In genomic region chr2:170307589-170308021, GRCm38 (mm10) we compare ENCODE assay signal across 9 mouse cellular contexts.
DNase-seq lines count a peak whose midpoint lies in the region; ATAC-seq lines count a peak whose summit lies in the region.
"Had no signal": no experiment of that assay in that cellular context is flagged by ENCODE, and none has a peak within 500 bp of the region (broad histone marks: within the 10 kb centered on the region; RNA-seq: fewer than 3 reads in every experiment).

No protein-coding gene starts in this region.

- H3K9me3 ChIP-seq in midbrain, embryonic 12.5 days, result no peaks in the 10 kb centered on the region
- H3K9me3 ChIP-seq in midbrain, embryonic 11.5 days (ENCODE audit: control insufficient read depth, low read length), result no peaks in the 10 kb centered on the region
- H3K9me3 ChIP-seq in embryonic facial prominence, embryonic 15.5 days (replicated peaks), result no peaks in the 10 kb centered on the region
- 0 out of 2 replicates have a peak, but pooled peaks cover 2% of the 10 kb centered on the region for H3K9me3 ChIP-seq in stomach, embryonic 16.5 days (replicated peaks; ENCODE audit: control insufficient read depth, low read length)

- peak overlapping the region; percentile 15; the same call in 1 of the 2 replicates for H3K27ac ChIP-seq in midbrain, embryonic 12.5 days (replicated peaks)
- no peak overlapping the region for H3K27ac ChIP-seq in midbrain, embryonic 11.5 days (ENCODE audit: low read depth, low read length)
- peak overlapping the region; percentile 81 for H3K27ac ChIP-seq in embryonic facial prominence, embryonic 15.5 days (replicated peaks)
- peak overlapping the region; percentile 68; the same call in 1 of the 2 replicates for H3K27ac ChIP-seq in stomach, embryonic 16.5 days (ENCODE audit: low read length)
- H3K27ac ChIP-seq: macrophage had no signal

- peak; percentile 47; the same call in 1 of the 2 replicates for ATAC-seq in midbrain, embryonic 12.5 days (ENCODE audit: low FRiP score, low read depth)
- ATAC-seq in midbrain, embryonic 11.5 days (ENCODE audit: low FRiP score), result no peak
- ATAC-seq in embryonic facial prominence, embryonic 15.5 days (ENCODE audit: insufficient number of reproducible peaks, low FRiP score, low TSS enrichment, low read depth), result no peak; the same call in 1 of the 2 replicates
- no peak for ATAC-seq in stomach, embryonic 16.5 days (ENCODE audit: insufficient read depth, low FRiP score)

- no peak for DNase-seq in midbrain, embryonic 11.5 days (ENCODE audit: low spot score, missing footprints)
- peak; percentile 31 for DNase-seq in induced T-regulatory cell, adult 2 months (ENCODE audit: low read depth)
- no peak for DNase-seq in frontal cortex, postnatal 36 days (ENCODE audit: low spot score in 2 of 2)
- no peak for DNase-seq in right cerebral cortex, postnatal 25 days
- DNase-seq in spleen, adult 18-20 months, result no peak

- peaks cover 13% of the 10 kb centered on the region for H3K4me1 ChIP-seq in midbrain, embryonic 12.5 days
- H3K4me1 ChIP-seq in midbrain, embryonic 11.5 days (ENCODE audit: control insufficient read depth, insufficient read depth, low read length), result no peaks in the 10 kb centered on the region
- H3K4me1 ChIP-seq in embryonic facial prominence, embryonic 15.5 days, result peaks cover 21% of the 10 kb centered on the region
- H3K4me1 ChIP-seq in stomach, embryonic 16.5 days (ENCODE audit: control insufficient read depth, insufficient read depth, low read length), result peaks cover 9% of the 10 kb centered on the region; the same call in 1 of the 2 replicates

- 57% methylated on average over 7 of the region's 7 CpGs for WGBS in midbrain, embryonic 12.5 days
- 70% methylated on average over 7 of the region's 7 CpGs for WGBS in midbrain, embryonic 11.5 days
- WGBS in embryonic facial prominence, embryonic 15.5 days, result 32% methylated on average over 7 of the region's 7 CpGs
- 53% methylated on average over 7 of the region's 7 CpGs for WGBS in stomach, embryonic 16.5 days

- H3K9ac ChIP-seq in midbrain, embryonic 12.5 days (replicated peaks), result no peak overlapping the region
- no peak overlapping the region for H3K9ac ChIP-seq in midbrain, embryonic 11.5 days (ENCODE audit: low read length)
- H3K9ac ChIP-seq in embryonic facial prominence, embryonic 15.5 days, result no peak overlapping the region
- no peak overlapping the region for H3K9ac ChIP-seq in stomach, embryonic 16.5 days (ENCODE audit: low read length)

- H3K4me2 ChIP-seq in midbrain, embryonic 12.5 days (replicated peaks), result no peak overlapping the region
- no peak overlapping the region for H3K4me2 ChIP-seq in midbrain, embryonic 11.5 days
- no peak overlapping the region for H3K4me2 ChIP-seq in embryonic facial prominence, embryonic 15.5 days (replicated peaks)
- H3K4me2 ChIP-seq in stomach, embryonic 16.5 days (ENCODE audit: low read depth, low read length), result no peak overlapping the region

- no peaks in the 10 kb centered on the region for H3K27me3 ChIP-seq in midbrain, embryonic 12.5 days
- H3K27me3 ChIP-seq in midbrain, embryonic 11.5 days (ENCODE audit: control insufficient read depth, insufficient read depth, low read length), result no peaks in the 10 kb centered on the region
- no peaks in the 10 kb centered on the region for H3K27me3 ChIP-seq in embryonic facial prominence, embryonic 15.5 days
- H3K27me3 ChIP-seq in stomach, embryonic 16.5 days (ENCODE audit: control insufficient read depth, insufficient read depth, low read length), result no peaks in the 10 kb centered on the region

- no peaks in the 10 kb centered on the region for H3K36me3 ChIP-seq in midbrain, embryonic 12.5 days
- no peaks in the 10 kb centered on the region for H3K36me3 ChIP-seq in midbrain, embryonic 11.5 days (ENCODE audit: control insufficient read depth, insufficient read depth, low read length)
- H3K36me3 ChIP-seq in embryonic facial prominence, embryonic 15.5 days, result no peaks in the 10 kb centered on the region
- H3K36me3 ChIP-seq in stomach, embryonic 16.5 days (ENCODE audit: control insufficient read depth, insufficient read depth, low read length), result no peaks in the 10 kb centered on the region

- no peak overlapping the region for H3K4me3 ChIP-seq in midbrain, embryonic 12.5 days
- no peak overlapping the region for H3K4me3 ChIP-seq in midbrain, embryonic 11.5 days (ENCODE audit: low read depth, low read length)
- no peak overlapping the region for H3K4me3 ChIP-seq in embryonic facial prominence, embryonic 15.5 days (replicated peaks)
- H3K4me3 ChIP-seq in stomach, embryonic 16.5 days (replicated peaks; ENCODE audit: low read length), result no peak overlapping the region
